Mouse (Mus musculus): ENCODE data around the gene Tomm40l.

Tomm40l gene

DNA sequence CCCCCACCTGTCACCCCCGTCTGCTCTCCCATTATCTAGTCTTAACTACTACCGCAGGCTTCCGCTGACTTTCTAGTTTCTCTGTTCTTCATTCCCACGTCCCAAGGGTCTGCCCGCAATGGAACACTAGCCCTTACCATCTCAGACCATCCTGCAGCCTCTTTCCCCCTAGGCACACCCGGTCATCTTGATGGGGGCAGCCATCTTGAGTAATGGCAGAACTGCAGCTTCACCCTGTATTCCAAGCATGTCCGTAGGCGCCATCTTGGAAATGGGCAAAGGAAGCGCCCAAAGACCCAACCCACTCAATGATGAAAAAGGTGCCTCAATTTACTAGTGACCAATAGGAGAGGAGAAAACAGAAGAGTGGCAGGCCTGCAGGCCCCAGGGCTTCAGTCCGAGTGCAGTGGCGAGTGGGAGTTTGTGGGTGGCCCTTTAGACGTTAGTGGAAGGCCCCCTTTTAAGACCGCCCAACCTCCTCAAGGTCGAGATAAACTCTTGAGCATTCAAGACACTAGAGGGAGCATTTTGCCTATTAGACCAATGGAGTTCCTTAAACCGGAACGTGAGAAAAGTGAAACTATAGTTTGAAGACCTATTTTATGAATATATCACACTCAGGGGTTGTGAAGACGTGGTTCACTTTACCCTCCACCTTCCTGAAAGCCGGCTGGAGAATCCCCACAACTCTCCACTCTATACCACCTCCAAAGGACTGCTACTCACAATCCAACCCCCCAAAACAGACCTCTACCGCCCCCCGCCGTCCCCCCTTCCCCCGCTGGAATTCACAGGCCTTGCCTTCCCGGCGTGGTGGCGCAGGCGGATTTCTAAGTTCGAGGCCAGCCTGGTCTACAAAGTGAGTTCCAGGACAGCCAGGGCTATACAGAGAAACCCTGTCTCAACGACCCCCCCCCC is at the start of gene Tomm40l:
TSS of gene Tomm40l (minus strand) at position 277 of the 918 bp plus-strand sequence.
- peak; percentile 100 for DNase-seq (ENCODE audit: low read depth)

GRCm38 (mm10) chr1:171272086-171272485 is 49.8 kb upstream of the Tomm40l start:
- DNase-seq (ENCODE audit: low read depth), result no peak

GRCm38 (mm10) chr1:171271622-171272021 is 49.3 kb upstream of the Tomm40l start:
- DNase-seq (ENCODE audit: low read depth), result no peak

- no peak for DNase-seq (ENCODE audit: low read depth)
Observed at GRCm38 (mm10) chr1:171271196-171271595, 48.9 kb upstream of the Tomm40l start.

DNA sequence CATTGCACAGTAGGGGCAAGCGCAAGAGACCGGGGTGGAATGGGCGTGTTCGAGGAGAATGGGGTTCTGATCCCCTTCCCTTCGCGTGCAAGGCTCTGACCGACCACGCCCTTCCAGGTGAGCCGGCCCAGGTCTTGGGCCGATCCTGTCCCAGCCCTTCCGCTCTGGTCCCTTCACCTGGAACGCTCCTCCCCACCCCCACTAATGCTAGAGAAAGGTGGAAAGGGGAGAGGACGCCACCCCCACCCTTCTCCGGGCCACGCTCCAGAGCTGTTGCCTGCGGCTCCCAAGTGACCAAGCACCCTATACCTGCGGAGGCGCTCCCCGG is 48.2 kb upstream of the Tomm40l start:
- DNase-seq (ENCODE audit: low read depth), result no peak

DNA sequence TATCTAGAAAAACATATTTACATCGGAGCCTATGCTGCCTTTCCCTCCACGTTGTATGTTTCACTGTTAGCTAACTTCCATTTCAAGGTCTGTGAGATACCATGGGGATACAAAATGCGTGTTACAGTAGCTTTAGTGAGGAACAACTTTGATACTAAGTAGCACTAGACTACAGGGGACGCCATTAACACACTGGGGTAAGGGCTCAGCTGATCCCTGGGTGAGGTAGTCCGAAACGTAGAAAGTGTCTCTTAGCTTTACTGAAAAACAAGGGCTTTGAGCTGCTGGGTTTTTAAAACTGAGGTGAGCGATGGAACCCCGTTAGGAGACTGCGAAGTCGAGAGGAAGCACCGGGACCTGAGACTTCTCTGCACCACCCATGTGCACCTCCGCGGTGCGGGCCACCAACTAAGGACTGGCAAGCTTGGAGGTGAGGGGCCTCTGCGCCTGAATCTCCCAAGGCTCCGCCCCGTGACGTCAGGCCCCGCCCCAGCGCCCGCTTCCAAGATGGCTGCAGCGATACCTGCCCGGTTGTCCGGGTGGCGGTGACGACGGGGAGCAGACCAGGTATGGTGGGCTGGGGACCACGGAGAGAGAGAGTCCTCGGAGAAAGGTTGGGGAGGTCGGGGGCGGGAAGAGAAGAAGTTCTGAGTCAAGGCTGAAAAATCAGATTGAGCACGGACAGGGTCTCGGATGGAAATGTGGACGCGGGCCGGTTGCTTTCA is 47.7 kb upstream of the Tomm40l start, which contains the start of gene B4galt3:
TSS of gene B4galt3 (plus strand) at position 481 of the 725 bp plus-strand sequence.
- no peak for DNase-seq (ENCODE audit: low read depth)

DNA sequence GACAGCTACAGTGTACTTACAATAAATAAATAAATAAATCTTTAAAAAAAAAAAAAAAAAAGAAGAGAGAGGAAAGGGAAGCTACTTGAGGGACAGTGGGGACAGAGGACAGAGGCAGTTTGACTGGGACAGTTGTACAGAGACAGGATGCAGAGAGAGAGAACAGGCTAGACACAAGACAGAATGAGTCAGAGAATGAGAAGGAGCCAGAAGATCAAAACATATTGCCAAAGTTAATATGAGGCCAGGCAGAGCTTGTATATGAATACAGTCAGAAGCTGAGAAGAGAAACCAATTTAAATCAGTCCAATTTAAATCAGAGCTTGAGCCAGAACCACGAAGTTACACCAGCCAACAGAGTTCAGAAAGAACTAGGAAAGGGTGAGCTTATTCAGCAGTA is 46.0 kb upstream of the Tomm40l start:
- no peak for DNase-seq (ENCODE audit: low read depth)

- DNase-seq (ENCODE audit: low read depth), result no peak
Observed at GRCm38 (mm10) chr1:171265971-171266744, 43.8 kb upstream of the Tomm40l start.

DNA sequence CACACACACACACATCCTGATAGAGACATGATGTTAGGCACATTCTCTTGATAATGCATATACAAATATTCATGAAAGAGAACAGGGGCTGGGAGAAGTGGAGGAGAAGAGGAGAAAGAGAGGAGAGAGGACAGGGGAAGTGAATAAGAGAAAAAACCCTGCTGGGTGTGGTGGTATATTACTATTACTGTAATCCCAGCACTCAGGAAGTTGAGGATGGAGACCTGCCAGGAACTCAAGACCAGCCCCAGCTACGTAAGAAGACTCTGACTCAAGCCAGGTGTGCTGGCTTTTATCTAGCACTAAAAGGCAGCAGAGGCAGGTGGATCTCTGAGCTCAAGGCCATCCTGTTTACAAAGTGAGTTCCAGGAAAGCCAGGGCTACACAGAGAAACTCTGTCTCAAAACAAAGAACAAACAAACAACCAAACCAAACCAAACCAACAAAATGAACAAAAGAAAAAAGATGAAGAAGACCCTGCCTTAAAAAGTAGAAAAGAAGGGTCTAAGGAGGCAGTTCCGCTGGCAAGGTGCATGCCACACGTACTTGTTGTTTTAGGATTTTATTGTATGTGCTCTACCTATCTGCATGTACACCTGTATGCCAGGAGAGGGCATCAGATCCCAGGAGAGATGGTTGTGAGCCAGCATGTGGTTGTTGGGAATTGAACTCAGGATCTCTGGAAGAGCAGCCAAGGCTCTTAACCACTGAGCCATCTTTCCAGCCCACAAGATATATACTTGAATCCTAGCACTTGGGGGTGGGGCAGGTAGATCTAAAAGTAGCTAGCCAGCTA is 41.5 kb upstream of the Tomm40l start:
- no peak for DNase-seq (ENCODE audit: low read depth)

- no peak for DNase-seq (ENCODE audit: low read depth)
Observed at GRCm38 (mm10) chr1:171263185-171263611, 40.9 kb upstream of the Tomm40l start.

GRCm38 (mm10) chr1:171262594-171263130 is 40.3 kb upstream of the Tomm40l start:
- peak; percentile 95 for DNase-seq (ENCODE audit: low read depth)

- DNase-seq (ENCODE audit: low read depth), result no peak
Observed at GRCm38 (mm10) chr1:171260316-171260715, 38.0 kb upstream of the Tomm40l start.

- DNase-seq (ENCODE audit: low read depth), result no peak
Observed at GRCm38 (mm10) chr1:171258921-171259320, 36.6 kb upstream of the Tomm40l start.

DNA sequence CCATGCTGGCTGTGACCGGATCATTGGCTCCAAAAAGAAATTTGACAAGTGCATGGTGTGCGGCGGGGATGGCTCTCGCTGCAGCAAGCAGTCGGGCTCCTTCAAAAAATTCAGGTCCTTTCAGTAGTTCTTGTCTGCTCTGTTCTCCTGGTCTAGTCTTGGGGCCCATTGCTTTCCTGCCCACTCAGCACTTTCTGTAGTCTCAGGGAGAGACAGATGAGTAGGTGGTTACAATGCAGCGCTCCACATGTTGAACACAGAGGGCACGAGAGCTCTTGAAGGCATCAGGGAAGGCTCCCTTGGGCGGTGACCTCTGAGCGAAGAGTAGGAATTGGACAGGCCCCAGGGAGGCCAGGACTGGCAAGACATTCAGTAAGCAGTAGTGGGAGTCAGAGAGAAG is 35.5 kb upstream of the Tomm40l start:
- DNase-seq (ENCODE audit: low read depth), result no peak

GRCm38 (mm10) chr1:171256937-171257548 is 34.7 kb upstream of the Tomm40l start:
- DNase-seq (ENCODE audit: low read depth), result no peak

DNA sequence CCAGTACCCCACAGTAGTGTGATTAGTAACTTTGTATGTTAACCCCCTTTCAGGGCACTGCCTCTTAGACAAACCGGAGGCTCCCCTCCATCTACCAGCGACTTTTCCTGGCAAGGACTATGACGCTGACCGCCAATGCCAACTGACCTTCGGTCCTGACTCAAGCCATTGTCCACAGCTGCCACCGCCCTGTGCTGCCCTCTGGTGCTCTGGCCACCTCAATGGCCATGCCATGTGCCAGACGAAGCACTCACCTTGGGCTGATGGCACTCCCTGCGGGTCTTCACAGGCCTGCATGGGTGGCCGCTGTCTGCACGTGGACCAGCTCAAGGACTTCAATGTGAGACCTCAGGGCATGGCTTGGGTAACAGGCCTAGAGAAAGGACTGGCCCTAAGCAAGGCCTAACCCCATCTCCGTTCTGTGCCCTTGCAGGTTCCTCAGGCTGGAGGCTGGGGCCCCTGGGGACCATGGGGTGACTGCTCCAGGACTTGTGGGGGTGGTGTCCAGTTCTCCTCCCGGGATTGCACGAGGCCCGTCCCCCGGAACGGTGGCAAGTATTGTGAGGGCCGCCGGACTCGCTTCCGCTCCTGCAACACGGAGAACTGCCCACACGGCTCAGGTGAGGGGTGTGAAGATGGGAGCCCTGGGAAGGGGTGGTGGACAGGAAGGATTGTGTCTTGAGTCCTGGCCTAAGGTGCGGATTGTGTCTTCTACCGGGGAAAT is 33.9 kb upstream of the Tomm40l start:
- no peak for DNase-seq (ENCODE audit: low read depth)

GRCm38 (mm10) chr1:171252415-171252814 is 30.1 kb upstream of the Tomm40l start:
- no peak for DNase-seq (ENCODE audit: low read depth)

DNA sequence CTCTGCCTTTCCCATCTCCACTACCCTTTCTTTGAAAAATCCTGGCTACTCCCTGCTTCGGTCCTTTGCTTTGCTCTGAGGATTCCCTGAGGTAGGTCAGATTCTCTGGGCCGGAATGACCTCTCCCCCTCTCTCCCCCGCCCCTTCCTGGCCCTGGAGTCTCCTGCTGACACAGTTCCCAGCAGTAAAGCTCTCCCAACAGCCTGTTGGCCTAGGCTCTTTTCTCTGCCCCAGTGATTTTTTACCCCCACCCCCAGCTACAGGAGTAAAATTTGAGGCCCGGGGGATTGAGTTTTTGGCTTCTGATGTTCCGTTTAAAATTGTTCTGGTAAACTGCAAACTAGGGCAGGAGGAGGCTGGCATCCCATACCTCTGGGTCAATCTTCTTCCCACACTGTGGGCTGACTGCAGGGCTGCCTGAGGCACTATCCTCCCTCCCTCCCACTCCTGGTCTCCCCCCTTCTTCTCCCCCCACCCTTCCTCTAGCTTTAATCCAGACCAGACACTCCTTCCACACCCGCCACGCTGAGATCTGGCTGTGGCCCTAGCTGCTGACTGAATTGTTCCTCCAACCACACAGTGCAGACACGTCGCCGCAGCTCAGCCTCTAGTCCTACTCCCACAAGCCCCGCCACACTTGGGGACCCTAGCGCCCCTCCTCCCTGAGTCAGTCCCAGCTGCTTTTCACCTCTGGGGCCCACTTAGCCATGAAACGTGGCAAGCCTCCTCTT is 29.4 kb upstream of the Tomm40l start:
- DNase-seq (ENCODE audit: low read depth), result no peak
